Mouse (Mus musculus): ENCODE measurements at regions not wholly inside any gene's neighbourhood (a gene's known extent, or its start where the extent isn't known, plus 50 kb on each side); places are given as distances from the start of the nearest gene placed in this dataset.

DNA sequence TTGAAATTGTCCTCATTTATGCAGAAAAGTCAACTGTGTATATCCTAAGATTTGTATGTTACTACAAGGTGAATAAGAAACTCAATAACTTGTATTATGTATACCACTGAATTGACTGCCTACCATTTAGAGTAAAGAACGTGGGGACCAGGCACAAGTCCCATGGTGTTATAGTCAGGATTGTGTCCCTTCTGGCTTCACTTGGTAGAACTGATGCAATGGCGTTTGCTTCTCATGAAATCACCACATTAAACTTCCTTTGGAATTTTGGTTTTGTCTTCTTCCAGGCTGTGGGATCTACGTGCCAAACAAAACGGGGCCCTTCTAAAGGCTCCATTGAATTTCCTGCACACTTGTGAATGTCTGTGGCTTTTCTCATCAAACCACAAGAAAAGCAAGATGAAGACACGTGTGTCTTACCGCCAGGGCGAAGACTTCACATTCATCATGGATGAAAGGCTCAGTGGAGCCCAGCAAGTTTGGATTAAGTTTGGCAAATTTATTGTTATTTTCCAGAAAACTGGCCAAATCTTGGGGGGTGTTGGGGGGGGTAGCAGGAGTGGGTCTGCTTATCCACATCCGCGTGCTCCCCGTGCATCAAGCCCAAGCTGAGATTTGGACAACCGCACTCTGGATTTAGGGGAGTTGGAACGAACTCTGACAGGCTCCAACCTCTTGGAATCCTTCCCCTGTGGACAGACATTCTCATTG lies 353.3 kb downstream of the Ankrd50 start:
- no peak for DNase-seq (ENCODE audit: low spot score in 2 of 2)

DNA sequence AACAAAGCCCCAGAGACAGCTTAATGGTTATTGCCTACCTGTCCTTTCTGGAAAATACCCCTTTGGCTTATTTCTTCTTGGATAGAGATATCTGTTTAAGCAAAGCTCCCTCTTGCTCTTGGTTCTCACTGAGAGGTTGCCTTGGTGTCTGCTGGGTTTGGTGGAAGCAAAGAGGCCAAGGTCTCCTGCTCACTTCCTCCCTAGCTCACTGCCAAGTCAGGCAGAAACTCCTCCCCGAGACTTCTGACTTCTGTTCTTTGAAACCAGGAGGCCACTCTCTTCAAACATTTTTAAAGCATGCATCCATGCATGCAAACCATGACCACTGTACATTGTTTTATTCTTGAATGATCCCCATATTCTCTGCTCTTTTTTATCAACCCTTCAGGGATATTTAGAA lies 354.6 kb downstream of the Ankrd50 start:
- DNase-seq (ENCODE audit: low spot score in 2 of 2): no peak

DNA sequence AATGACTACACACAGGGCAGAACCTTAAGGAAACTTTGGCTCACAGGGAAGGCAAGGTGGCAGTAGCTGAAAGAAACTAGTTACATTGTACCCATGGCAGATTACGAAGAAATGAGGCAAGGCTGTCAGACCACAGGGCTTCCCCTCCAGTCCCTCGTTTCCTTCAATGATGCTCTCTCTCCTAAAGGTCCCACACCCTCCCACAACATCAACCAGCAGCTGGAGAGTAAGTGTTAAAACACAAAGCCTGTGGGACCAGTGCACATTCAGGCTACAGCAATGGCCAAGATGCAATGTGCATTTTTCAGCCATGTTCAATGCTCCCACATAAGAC lies 355.5 kb downstream of the Ankrd50 start:
- DNase-seq (ENCODE audit: low spot score in 2 of 2): no peak

DNA sequence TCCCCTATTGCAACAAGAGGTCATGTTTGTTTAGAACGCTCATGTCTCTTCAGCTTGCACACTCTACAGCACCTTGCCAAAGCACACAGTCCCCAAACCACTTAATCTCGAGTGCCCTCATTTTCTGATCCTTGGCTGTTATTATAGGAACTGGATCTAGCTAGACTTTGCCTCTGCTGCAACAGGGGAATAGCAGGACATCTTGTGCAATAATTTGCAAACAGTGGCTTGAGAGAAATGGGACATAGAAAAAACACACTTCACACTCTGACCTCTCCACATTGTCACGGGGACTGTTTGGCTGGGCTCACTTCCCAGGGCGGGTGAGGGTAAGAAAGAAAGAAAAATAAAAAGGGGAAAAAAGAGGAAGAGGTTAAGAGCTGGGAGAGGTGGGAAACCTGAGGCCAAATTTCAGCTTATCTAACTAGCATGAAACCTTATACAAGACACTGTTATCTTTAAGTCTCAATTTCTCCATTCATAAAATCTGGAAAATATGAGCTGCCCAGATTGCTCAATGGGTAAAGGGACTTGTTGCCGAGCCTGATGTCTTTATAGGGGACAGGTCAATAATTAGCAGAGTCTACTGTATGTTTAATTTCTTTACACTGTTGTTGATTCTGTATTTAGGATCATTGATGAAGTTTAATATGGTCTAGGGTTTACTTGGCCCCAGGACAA lies 356.0 kb downstream of the Ankrd50 start:
- no peak for DNase-seq (ENCODE audit: low spot score in 2 of 2)

DNA sequence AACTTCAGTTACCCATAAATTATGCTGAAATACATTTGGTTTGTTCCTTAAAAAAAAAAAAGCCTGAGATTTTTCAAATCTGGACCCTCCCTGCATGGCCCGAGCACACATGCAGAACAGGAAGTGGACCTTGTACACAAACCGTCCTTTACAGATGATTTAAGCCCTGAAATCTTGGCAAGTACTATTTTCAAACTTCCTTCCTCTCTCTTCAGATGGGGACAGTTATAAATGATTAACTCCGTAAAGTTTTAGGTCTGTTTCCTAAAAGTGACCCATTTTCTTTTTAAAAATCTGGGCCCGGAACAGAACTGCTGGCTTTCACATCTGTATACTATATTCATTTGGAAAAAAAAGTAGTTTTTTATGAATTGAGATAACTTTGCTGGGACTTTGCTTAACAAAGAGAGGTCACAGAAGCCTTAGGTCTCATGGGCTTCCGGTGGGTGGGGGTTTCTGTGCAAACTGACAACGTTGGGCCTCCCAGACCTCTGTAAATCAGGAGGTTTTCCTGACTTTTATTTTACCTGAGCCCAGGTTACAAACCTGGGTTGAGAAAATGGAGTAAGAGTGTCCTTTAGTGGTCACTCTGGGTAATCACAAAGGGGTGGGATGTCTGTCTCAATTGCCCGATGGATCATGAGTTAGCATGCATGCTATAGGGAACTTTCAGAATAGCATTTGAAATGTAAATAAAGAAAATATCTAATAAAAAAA lies 368.4 kb downstream of the Ankrd50 start:
- no peak for DNase-seq (ENCODE audit: low spot score in 2 of 2)

DNA sequence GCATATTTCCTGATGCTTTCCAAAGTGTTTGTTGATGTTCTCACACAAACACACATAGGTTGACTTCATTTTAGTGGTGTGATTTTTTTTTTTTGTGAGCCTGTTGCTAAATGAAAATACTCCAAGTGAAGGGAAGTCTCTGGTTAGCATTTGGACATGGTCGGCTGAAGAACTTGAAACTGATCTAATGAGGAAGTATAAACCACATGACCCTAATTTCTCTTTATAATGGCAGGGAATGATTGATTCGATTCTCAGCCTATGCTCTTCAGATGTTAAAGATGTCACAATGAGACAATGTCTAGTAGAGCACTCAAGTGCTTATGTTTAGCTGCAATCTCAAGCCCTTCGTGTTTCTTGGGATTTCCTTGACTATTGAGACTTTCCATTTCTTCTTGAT lies 372.1 kb downstream of the Ankrd50 start:
- DNase-seq (ENCODE audit: low spot score in 2 of 2): no peak

DNA sequence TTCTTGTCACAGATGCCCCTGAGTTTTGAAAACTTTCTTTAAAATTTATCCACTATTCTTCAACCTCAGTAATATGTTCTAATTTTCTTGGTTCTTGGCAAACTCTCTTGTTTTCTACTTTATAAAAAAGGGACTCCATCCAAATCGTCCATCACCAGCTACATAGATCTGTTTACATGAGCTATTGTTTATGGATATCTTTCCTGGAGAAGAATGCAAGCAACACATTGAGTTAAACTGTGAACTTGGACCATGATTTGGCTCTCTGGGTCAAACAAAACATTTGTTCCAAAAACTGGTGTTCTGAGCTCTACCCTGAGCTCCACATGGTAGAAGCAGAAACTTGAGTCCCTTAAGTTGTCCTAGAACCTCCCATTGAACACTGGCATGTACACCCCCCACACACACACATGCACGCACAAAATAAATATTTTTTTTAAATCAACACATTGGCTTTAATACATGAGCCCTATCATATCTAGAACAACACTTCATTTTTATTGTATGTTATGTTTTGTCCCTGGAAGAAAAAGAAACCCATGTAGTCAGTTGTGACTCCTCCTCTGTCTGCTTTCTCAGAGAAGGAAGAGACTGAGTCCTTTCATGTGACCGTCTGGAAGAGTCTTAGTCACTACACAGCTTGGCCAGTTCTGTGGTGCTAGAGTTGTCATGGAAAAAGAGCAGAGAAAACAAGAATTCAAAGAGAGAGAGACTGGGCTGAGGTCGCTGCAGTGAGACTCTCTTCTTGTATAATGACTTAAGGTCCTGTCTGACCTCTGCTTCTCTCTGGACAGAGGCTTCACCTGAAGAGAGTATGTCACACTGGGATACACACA lies 379.4 kb downstream of the Ankrd50 start:
- DNase-seq (ENCODE audit: low spot score in 2 of 2): no peak

DNA sequence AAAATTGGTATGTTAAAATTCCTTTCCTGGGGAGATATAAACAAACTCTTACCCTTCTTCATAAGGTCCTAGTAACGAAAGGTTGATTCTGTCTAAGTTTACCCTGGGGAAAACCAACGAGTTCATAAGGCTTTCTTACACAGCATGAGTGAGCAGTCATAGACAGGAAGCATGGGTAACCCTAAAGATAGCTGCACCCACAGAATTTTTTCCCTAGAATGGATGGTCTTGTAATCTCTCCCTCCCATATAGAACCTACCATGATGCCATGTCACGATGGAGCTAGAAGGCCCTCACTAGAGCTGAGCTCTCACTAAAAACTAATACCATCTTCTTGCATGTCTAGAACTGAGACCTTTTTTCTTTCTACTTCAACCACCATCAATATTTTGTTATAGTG lies 380.1 kb upstream of the Gm5148 start:
- no peak for DNase-seq (ENCODE audit: low spot score in 2 of 2)

DNA sequence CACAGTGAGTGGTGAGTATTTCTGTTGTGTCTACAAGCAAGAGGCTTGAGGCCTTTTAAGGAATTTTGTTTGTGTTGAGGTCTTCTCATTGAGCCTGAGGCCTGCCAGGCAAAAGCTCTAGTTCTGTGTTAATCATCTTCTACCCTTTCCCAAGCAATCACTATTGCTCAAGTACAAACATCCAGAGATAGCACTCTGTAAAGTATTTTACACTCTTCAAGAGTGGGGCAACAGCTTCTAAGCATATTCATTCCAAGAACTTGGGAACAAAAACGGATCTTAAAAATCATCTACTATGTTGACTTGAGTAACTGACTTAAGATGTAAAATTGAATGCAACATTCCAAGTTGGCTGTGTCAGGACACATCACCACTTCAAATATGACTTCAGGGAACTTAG lies 378.7 kb upstream of the Gm5148 start:
- no peak for DNase-seq (ENCODE audit: low spot score in 2 of 2)

DNA sequence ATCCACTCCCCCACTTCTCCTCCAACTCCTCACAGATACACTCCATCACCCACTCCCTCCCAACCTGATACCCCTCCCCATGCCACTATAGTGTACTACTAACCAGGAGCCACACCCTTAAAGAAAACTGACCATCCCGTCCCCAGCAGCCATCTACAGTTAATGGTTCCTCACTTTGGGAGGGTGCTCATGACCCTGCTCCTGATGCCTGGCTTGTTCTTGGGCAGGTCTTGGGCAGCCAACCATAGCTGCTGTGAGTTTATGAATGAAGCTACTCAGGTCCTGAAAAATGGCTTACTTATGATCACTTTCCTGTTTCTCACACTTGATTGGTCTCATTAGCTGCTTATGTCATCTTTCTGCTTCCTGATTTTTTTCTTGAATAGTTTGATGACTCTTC lies 377.9 kb upstream of the Gm5148 start:
- DNase-seq (ENCODE audit: low spot score in 2 of 2): no peak

DNA sequence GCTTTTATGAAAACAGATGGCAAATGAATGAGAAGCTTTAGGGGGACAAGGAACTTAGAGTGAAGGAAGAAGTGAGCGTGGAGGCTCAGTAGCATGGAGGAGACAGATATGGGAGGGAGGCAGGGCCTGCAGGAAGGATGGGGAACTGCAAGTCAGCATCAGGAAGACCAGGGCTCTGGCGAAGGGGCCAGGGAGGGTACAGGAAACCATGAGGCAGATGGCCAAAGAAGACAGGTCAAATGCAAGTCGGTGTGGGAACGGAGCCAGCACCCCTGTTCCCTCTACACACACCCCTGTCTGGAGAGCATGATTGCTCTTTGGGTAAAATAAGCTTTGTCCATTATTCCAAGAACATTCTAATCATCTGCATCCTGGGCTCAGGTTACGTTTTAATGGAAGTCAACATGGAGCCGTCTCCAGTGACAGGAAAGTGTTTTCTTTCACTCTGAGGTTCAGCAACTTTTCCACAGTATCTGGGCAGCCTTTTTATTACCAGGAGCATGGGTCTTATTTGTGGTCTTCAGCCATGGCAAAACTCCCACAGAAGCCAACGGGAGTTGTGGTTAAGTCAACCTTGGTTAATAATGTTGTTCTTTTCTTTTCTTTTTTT lies 370.2 kb upstream of the Gm5148 start:
- DNase-seq (ENCODE audit: low spot score in 2 of 2): peak; percentile 51 to 63

DNA sequence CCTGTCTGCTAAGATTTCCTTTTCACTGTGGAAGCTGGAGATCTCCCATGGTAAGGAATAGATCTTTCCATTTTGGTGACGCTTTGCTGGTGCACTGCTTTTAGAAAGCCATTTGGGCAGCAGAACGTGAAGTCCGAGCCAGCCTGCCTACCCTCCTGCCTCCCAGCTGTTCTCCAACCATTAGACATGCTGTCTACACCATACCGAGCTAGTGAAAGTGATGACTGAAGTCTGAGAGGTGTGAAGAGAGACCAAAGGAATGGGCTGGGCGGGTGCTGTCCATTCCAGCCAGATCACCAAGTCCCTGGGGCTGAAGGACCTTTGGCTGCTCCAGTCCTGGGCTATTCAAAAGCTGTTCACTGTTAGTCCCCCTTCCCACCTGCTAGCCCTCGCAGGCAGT lies 360.3 kb upstream of the Gm5148 start:
- no peak for DNase-seq (ENCODE audit: low spot score in 2 of 2)

DNA sequence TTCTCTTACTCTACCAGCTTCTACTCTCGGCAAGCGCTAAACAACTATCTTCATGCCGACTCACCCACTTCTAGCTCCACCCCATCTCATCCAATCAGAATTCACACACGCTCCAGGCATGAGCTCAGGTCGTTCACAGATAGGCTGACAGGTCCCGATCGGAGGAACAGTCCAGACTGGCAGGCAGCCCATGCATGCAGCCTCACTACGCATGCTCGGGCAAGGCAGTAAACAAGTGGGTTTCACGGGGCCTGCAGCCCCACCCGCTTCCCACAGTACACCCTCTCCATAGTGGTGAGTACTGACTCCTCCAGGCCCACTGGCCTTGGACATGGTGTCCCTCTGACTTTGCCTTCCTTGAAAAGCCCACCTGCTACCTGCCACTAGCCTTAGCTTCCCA lies 358.1 kb upstream of the Gm5148 start:
- DNase-seq (ENCODE audit: low spot score in 2 of 2): no peak

DNA sequence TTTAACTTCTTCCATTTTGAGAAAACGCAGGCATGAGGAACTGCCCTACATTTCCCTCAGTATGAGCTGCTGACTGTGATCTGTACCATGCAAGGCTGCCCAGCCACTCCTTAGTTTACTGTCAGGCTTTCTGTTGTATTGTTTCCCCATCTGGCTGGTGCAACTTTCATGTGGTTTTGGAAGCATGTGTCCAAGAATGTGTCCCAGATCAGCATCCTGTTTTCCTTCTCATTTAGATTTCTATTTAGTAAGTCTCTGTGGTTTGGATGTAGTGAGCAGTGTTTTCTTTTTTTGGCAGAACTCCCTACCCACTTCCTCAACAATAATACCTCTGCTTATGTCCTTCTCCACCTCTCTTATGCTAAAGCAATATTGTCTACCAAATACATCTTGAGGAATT lies 352.5 kb upstream of the Gm5148 start:
- peak in 1 of 2 experiments; percentile 25 for DNase-seq (ENCODE audit: low spot score in 2 of 2)

DNA sequence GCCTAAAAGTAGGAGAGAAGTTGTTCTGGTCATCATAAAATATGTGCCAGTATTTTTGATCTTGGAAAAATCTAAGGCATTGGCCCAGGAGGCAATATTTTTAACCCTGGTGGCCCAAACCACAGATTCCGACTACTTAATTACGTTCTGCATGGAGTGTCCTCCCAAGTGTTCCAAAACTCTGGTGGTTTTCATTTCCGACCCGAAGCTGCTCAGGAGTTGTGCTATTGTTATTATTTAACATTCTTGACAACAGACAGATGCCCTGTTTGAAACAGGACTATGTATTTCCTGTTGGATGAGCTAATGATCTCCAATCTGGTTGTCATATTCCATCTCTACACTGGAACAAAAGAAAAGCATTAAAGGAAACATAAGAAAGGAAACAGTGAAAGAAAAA lies 349.7 kb upstream of the Gm5148 start:
- no peak for DNase-seq (ENCODE audit: low spot score in 2 of 2)

DNA sequence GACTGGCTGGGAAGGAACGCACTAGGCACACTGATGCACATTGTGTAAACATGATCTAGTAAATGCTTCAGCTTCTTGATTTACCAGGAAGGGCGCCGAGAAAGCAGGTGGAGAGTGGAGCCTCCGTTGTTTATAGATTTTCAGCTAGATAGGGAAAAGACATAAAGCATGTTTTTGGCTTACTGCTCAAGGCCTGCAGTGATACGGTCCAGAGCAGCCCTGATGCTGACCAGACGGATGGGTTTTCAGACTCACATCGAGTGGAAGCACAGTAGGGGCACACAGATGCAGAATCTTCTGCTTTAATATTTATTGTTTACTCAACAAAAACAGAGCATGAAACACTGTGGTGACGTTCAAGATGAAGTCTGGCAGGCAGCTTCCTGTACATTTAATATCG lies 331.3 kb upstream of the Gm5148 start:
- no peak for DNase-seq (ENCODE audit: low spot score in 2 of 2)

DNA sequence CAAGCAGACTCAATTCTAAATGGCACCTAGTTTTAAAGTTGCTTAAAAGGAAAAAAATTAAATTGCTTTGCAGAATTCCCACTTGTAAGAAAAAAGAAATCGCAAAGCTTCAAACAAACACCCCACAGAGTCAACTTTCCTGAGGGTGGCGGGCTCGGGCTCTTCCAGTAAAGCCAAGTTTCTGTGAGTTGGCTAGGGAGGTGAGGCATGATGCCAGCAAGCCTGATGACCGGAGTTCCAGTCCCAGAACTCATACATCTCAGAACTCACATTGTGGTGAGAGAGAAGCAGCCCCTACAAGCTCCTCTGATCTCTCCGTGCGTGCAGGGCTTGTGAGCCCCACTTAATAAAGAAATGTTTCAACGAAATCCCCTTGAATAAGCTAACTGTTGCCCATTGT lies 328.7 kb upstream of the Gm5148 start:
- DNase-seq (ENCODE audit: low spot score in 2 of 2): no peak

DNA sequence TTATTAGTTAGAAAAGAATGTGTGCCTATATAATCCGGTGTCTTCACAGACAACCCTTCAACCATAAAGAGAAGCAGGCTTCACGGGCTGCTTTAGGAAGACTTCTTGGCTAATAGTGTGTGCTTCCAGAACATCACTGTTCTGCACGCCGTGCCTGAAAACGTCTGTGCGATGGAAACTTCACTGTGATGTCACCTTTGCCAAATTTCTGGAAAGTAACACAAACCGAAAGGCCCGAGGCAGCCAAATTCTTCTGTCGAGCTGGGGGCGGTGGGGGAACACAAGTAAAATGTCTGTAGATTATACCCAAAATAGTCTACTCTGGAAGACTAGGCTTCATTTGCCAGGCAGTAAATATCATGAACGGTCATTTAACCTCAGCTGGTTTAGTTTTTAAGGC lies 327.5 kb upstream of the Gm5148 start:
- DNase-seq (ENCODE audit: low spot score in 2 of 2): no peak

DNA sequence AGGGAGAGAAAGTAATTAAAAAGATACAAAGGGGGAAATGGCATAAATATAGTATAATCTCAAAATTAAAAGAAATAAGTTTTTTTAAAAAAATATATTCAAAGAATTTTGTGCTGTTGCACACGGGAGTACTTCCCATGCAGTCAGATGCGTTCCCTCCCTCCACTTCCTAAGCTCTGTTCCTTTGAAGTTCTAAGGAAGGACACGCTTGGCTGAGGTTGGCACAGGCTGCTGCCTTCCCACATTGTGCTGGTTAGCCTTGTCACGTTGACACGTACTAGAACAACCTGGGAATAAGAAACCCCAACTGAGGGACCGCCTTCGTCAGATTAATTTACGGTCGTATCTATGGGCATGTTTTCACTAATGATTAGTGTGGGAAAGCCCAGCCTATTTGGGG lies 326.6 kb upstream of the Gm5148 start:
- no peak for DNase-seq (ENCODE audit: low spot score in 2 of 2)

DNA sequence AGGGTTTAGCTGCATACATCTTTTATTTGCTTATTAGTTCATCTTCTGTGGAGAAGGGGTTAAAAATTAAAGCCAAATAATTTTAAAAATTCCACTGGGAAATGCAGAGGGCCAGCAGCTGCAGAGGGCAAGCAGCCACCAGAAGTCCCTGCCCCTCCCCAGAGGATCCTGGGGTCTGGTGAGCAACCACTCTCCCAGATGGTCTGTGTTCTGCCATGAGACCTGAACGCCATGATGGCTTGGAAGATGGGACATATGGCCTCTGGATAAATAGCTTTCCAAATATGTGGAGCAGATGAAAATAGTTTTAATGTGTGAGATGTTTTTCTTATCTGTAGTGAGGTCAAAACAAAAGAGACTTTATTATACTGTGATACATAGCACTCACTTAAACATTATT lies 326.1 kb upstream of the Gm5148 start:
- no peak for DNase-seq (ENCODE audit: low spot score in 2 of 2)

DNA sequence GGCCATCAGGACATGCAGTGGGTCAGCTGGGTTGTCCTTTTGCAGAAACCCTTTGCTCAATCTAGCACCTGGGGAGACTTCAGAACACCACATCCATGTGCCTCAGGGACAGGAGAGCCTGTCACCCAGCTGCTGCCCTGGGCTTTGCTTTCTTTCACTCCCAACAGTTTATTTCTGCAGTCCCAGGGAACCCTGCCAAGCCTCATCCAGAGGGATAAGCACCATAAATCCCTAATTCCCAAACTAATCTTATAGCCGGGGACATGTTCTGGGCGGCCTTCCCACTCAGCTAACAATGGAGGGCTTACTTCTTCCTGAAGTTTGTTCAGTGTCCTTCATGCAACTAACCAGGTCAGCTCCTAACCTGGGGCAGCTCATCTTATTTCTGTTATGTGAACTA lies 325.0 kb upstream of the Gm5148 start:
- no peak for DNase-seq (ENCODE audit: low spot score in 2 of 2)

DNA sequence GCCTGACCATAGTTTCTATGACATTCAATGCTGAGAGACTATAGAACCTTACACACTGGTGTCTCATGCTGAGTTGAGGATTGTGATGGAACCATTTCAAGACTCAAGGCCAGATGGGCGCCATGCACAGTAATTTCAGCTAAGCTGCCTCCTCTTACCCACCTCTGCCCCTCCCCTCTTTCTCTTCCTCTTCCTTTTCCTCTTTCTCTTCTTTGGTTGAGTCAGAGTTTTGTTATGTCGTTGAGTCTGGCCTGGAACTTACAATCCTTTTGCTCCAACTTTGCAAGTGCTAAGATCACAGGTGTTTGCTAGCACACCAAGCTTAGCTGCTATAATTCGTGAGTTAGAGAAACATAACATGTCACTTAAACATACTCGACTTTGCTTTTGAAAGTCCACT lies 323.2 kb upstream of the Gm5148 start:
- no peak for DNase-seq (ENCODE audit: low spot score in 2 of 2)
